Mouse (Mus musculus) gastrocnemius, adult 2 months (tissue): ENCODE data around the gene Mapk8ip3. TPM values are rescaled to one million over a fixed set of nuclear protein-coding genes. Genes with fewer than 3 reads are reported as not detected.
A peak's percentile ranks its signal among the peaks of the same experiment; 100 is the strongest.

Source experiments
- DNase-seq: peaks from one replicate; pipeline ENCODE4 v3.0.0; 2022
- H3K27ac ChIP-seq: fragments of 200-600 bp; 2 replicates; pipeline ENCODE4 v1.8.1; 2022; ENCODE audit warnings: mild to moderate bottlenecking
- H3K4me3 ChIP-seq: fragments of 200-600 bp; 2 replicates; pipeline ENCODE4 v1.8.1; 2022; ENCODE audit warnings: mild to moderate bottlenecking, moderate library complexity
- CTCF ChIP-seq: fragments of 200-600 bp; IDR thresholded peaks from 2 replicates; pipeline ENCODE4 v1.8.1; 2022; ENCODE audit warnings: antibody characterized with exemption, mild to moderate bottlenecking, moderate library complexity
- intact Hi-C: fragments of 180-260 bp; cut with DNase I; formaldehyde crosslinking; loops from one replicate; pipeline ENCODE4 v1.15.1; 2025
- total RNA-seq, 2 experiments: library from RNA; stranded (reverse); gene quantifications; 2 replicates each; pipeline ENCODE4 v1.2.3; 2021

The Mapk8ip3 gene
- total RNA-seq, 2 experiments from 2014 or later, result 19.3 to 21.8 TPM

DNA sequence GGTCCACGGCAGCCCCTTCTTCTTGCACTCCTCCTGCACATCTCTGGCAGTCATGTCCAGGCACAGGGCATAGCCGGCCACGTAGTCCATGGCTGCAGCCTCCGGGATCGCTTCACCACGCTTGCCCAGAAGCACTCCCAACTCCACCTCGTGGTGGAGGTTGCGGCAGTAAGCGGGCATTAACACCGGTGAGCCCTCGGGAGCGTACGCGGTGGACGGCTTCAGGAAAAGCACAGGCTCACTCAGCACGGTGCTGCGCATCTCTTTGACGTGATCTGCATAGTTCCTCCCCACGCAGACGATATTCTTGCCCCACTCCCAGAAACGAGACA lies 87.1 kb downstream of the Mapk8ip3 start:
- TF ChIP-seq CTCF, result peak; percentile 50
- intact Hi-C loops, result loop anchor here (5.0 to 10.0 kb wide), 2 partner anchors 38 to 105 kb away; partner anchors contain the start of genes Nubp2 and Spsb3
- H3K4me3 ChIP-seq, result peak overlapping the region; percentile 97
- DNase-seq, result no peak
- H3K27ac ChIP-seq, result peak overlapping the region; percentile 99

- no peak for TF ChIP-seq CTCF
- Histone ChIP-seq H3K27ac (peak overlapping the region; percentile 99), H3K4me3 (peak overlapping the region; percentile 97)
- no peak for DNase-seq
- intact Hi-C loops, result loop anchor here (10.0 kb wide), 1 partner anchor 104 kb away; no protein-coding TSS in a partner anchor
Observed at GRCm38 (mm10) chr17:24848600-24849031, 88.2 kb downstream of the Mapk8ip3 start.

GRCm38 (mm10) chr17:24847386-24847785 lies 89.4 kb downstream of the Mapk8ip3 start:
- no peak overlapping the region for H3K27ac ChIP-seq
- H3K4me3 ChIP-seq, result no peak overlapping the region
- DNase-seq, result no peak
- intact Hi-C loops, result loop anchor here (10.0 kb wide), 1 partner anchor 103 kb away; no protein-coding TSS in a partner anchor
- TF ChIP-seq CTCF, result no peak

GRCm38 (mm10) chr17:24844525-24844924 lies 92.3 kb downstream of the Mapk8ip3 start:
- no peak overlapping the region for H3K4me3 ChIP-seq
- intact Hi-C loops, result loop anchor here (10.0 kb wide), 1 partner anchor 100 kb away; no protein-coding TSS in a partner anchor
- no peak for DNase-seq
- no peak overlapping the region for H3K27ac ChIP-seq
- TF ChIP-seq CTCF, result no peak

DNA sequence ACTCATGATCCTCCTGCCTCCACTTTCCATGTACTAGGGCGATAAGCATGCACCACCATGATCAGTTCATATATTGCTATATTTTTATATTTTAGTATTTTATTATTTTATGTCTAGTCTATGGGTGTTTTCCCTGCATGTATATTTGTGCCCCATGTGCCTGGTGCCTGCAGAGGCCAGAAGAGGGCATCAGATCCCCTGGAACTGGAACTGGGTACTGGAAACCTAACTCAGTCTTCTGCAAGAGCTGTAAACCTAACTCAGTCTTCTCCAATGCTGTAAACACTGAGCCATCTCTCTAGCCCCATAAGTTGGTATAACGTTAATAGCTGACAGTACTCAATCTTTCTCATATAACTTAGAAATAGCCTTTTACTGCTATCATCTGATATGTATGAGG lies 94.1 kb downstream of the Mapk8ip3 start:
- DNase-seq, result no peak
- intact Hi-C loops, result loop anchor here (10.0 kb wide), 1 partner anchor 98 kb away; no protein-coding TSS in a partner anchor

More for the DNA sequence above, 94.1 kb downstream of the Mapk8ip3 start:
- peak; percentile 56 for TF ChIP-seq CTCF
- H3K27ac ChIP-seq, result no peak overlapping the region
- H3K4me3 ChIP-seq, result no peak overlapping the region

Other genes with a start within 250 kb of the Mapk8ip3 start
- not detected for gene Syngr3, start 247.0 kb downstream of the Mapk8ip3 start, total RNA-seq
- gene Gfer, start 240.8 kb downstream of the Mapk8ip3 start, total RNA-seq, result 10 to 100 TPM; 32.8 to 37.5 TPM
- under 1 TPM; 0.56 to 0.74 TPM for gene Noxo1, start 240.7 kb downstream of the Mapk8ip3 start, total RNA-seq
- gene Tbl3, start 229.3 kb downstream of the Mapk8ip3 start, total RNA-seq, result 10 to 100 TPM; 15.5 to 16.7 TPM
- gene Rnf151, start 218.9 kb downstream of the Mapk8ip3 start, total RNA-seq, result not detected
- 100 to 1,000 TPM; 508 to 641 TPM for gene Rps2, start 218.9 kb downstream of the Mapk8ip3 start, total RNA-seq
- 100 to 1,000 TPM; 367 to 608 TPM for gene Ndufb10, start 212.5 kb downstream of the Mapk8ip3 start, total RNA-seq
- gene Rpl3l, start 209.2 kb downstream of the Mapk8ip3 start, total RNA-seq, result 100 to 1,000 TPM; 753 to 889 TPM
- gene Msrb1, start 200.3 kb downstream of the Mapk8ip3 start, total RNA-seq, result 100 to 1,000 TPM; 165 to 220 TPM
- not detected for gene Hs3st6, start 184.0 kb downstream of the Mapk8ip3 start, total RNA-seq
- not detected for gene Meiob, start 132.7 kb downstream of the Mapk8ip3 start, total RNA-seq
- gene Hagh, start 96.8 kb downstream of the Mapk8ip3 start, total RNA-seq, result 10 to 100 TPM; 75.8 to 90.9 TPM
- gene Fahd1, start 86.6 kb downstream of the Mapk8ip3 start, total RNA-seq, result 10 to 100 TPM; 34.6 to 50.6 TPM
- gene Igfals, start 71.0 kb downstream of the Mapk8ip3 start, total RNA-seq, result 1 to 10 TPM; 3.4 to 4.0 TPM
- 10 to 100 TPM; 10.5 to 11.3 TPM for gene Nubp2, start 50.6 kb downstream of the Mapk8ip3 start, total RNA-seq
- gene Spsb3, start 50.3 kb downstream of the Mapk8ip3 start, total RNA-seq, result 10 to 100 TPM; 30.4 to 37.7 TPM
- gene Eme2, start 41.9 kb downstream of the Mapk8ip3 start, total RNA-seq, result 10 to 100 TPM in 1 of 2 experiments, 1 to 10 TPM in 1; 9.3 to 10.9 TPM
- gene Mrps34, start 41.9 kb downstream of the Mapk8ip3 start, total RNA-seq, result 10 to 100 TPM; 75.8 to 95.7 TPM
- gene Nme3, start 40.5 kb downstream of the Mapk8ip3 start, total RNA-seq, result 10 to 100 TPM; 10.2 to 13.1 TPM
- gene Jpt2, start 23.7 kb upstream of the Mapk8ip3 start, total RNA-seq, result 1 to 10 TPM; 5.3 to 6.8 TPM
- gene Cramp1l, start 78.8 kb upstream of the Mapk8ip3 start, total RNA-seq, result 1 to 10 TPM; 6.3 to 7.1 TPM
- 1 to 10 TPM; 2.8 to 2.9 TPM for gene Ift140, start 79.1 kb upstream of the Mapk8ip3 start, total RNA-seq
- 10 to 100 TPM in 1 of 2 experiments, 1 to 10 TPM in 1; 8.3 to 21.5 TPM for gene Tmem204, start 146.6 kb upstream of the Mapk8ip3 start, total RNA-seq
- 10 to 100 TPM in 1 of 2 experiments, 1 to 10 TPM in 1; 4.5 to 11.4 TPM for gene Telo2, start 179.0 kb upstream of the Mapk8ip3 start, total RNA-seq
- gene Ptx4, start 183.8 kb upstream of the Mapk8ip3 start, total RNA-seq, result 1 to 10 TPM; 2.2 to 6.1 TPM
- gene Clcn7, start 196.4 kb upstream of the Mapk8ip3 start, total RNA-seq, result 10 to 100 TPM; 16.2 to 19.2 TPM
- gene Ccdc154, start 225.5 kb upstream of the Mapk8ip3 start, total RNA-seq, result not detected
- gene Gm38655, start 238.5 kb upstream of the Mapk8ip3 start, total RNA-seq, result not detected
- 10 to 100 TPM; 11.4 to 18.3 TPM for gene BC003965, start 247.6 kb upstream of the Mapk8ip3 start, total RNA-seq